Mouse (Mus musculus): Measurements from ENCODE around the gene B230104I21Rik. TPM values are rescaled to one million over a fixed set of nuclear protein-coding genes. Genes with fewer than 3 reads are reported as not detected.

Gene B230104I21Rik
- polyA plus RNA-seq, 1 experiment = not detected

DNA sequence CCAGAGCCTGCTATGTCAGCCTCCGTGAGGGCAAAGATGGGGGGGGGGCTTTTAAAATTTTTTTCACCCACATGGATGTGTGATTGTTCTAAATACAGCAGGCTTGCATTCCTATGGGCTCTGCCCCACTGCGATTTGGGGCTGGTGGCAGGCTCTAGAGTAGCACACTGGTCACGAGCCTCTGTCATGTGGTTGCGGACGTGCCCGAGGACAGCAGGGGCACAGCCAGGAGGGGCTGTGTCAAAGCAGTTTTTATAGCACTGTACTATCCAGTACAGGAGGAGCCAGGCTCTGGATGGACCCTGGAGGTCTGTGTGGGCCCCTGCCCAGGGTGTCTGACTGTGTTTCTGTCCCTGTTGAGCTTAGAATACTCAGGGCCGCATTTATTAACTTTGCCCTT, 5.9 kb upstream of the B230104I21Rik start:
- WGBS = 79% methylated on average over 7 of the region's 7 CpGs

DNA sequence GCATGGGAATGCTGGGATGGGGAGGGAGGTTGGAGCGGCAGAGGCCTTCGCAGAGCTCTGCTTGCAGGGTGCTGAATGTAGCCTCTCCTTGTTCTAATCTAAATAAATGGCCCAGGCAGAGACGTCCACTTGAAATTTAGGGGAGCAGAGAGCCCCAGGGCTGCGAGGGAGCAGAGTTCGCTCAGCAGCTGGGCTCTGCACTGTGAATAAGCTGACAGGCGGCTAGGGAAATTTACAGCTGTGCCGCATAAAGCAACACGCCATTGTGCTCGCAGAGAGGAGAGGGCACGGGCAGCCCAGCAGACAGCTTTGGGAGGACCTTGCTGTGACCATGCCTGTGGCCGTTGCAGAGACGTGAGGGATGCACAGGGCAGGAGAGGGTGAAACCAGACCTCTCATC, 4.7 kb upstream of the B230104I21Rik start:
- Histone ChIP-seq H3K27ac (ENCODE audit: insufficient read depth, low read depth, low read length) (no peak overlapping the region), H3K36me3 (ENCODE audit: control insufficient read depth, insufficient read depth, low read length) (no peaks in the 10 kb centered on the region), H3K27me3 (replicated peaks; ENCODE audit: control insufficient read depth, insufficient read depth, low read length) (no peaks in the 10 kb centered on the region), H3K4me1 (ENCODE audit: control insufficient read depth, insufficient read depth, low read length) (no peaks in the 10 kb centered on the region), H3K4me3 (ENCODE audit: insufficient read depth, low read depth, low read length) (no peak overlapping the region)
- 38% methylated on average over 12 of the region's 12 CpGs for WGBS
- TF ChIP-seq POLR2A (IDR thresholded peaks at IDR 0.05; ENCODE audit: low read depth, low read length) (no peak), CTCF (conservative IDR thresholded peaks at IDR 0.05; ENCODE audit: insufficient read depth, insufficient read length, low read depth, low read length) (no peak)
- DNase-seq = no peak

More for the DNA sequence above, 5.9 kb upstream of the B230104I21Rik start:
- Histone ChIP-seq H3K4me1 (ENCODE audit: control insufficient read depth, insufficient read depth, low read length) (no peaks in the 10 kb centered on the region), H3K4me3 (ENCODE audit: insufficient read depth, low read depth, low read length) (no peak overlapping the region), H3K36me3 (ENCODE audit: control insufficient read depth, insufficient read depth, low read length) (no peaks in the 10 kb centered on the region), H3K27me3 (replicated peaks; ENCODE audit: control insufficient read depth, insufficient read depth, low read length) (no peaks in the 10 kb centered on the region), H3K27ac (ENCODE audit: insufficient read depth, low read depth, low read length) (no peak overlapping the region)
- TF ChIP-seq POLR2A (IDR thresholded peaks at IDR 0.05; ENCODE audit: low read depth, low read length) (no peak), CTCF (conservative IDR thresholded peaks at IDR 0.05; ENCODE audit: insufficient read depth, insufficient read length, low read depth, low read length) (no peak)
- peak; percentile 31 for DNase-seq

DNA sequence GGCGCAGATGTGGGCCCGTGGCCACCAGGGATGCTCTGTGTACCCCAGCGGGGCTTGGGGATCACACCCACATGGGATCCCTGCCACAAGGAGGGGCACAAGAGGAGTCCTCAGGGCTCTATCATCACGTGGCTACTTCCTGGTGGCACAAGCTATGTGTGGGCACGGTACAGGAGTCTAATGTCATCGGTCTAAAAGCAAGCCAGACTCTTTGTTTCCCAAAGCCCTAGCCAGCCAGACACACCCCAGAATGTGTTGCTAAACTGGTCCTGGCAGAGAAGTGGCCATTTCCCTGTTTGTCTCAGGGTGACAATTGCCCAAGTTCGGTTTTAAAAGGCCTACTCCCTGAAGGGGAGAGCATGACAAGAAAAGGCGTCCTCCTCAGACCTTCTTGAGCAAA, 2.6 kb upstream of the B230104I21Rik start:
- TF ChIP-seq CTCF (conservative IDR thresholded peaks at IDR 0.05; ENCODE audit: insufficient read depth, insufficient read length, low read depth, low read length) (no peak), POLR2A (IDR thresholded peaks at IDR 0.05; ENCODE audit: low read depth, low read length) (no peak)

DNA sequence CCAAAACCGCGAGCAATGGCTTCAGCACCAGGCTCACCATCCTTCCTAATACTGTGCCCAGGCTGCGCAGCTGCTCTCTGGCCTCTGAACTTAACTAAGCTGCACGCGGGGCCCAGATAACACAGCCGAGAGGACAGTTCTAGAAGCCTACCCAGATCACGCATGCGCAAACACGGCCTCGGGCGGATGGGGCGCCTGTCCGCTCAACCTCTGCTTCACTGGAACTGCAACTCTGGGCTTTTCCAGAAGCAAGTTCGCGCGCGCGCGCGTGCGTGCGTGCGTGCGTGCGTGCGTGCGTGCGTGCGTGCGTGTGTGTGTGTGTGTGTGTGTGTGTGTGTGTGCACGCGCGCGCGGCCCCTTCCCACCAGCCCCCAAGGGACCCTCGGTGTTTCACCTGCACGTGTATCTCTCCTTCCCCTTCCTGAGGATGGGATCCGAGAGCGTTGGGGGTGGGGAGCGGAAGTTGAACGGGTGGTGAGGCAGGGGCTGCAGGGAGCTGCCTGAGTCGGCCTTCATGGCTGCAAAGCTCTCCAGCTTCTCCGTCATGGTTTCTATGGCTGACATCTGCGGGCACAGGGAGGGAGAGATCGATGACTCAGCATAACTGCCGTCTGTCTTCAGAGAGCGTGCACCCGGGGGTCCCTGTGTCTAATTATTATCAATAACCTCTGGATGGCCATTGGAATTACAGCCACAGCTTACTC, 1.1 kb upstream of the B230104I21Rik start:
- Histone ChIP-seq H3K4me3 (ENCODE audit: insufficient read depth, low read depth, low read length) (peak overlapping the region; percentile 27), H3K27ac (ENCODE audit: insufficient read depth, low read depth, low read length) (no peak overlapping the region), H3K27me3 (replicated peaks; ENCODE audit: control insufficient read depth, insufficient read depth, low read length) (no peaks in the 10 kb centered on the region), H3K4me1 (ENCODE audit: control insufficient read depth, insufficient read depth, low read length) (0 out of 2 replicates have a peak, but pooled peaks cover 3% of the 10 kb centered on the region), H3K36me3 (ENCODE audit: control insufficient read depth, insufficient read depth, low read length) (no peaks in the 10 kb centered on the region)
- 59% methylated on average over 48 of the region's 48 CpGs for WGBS
- no peak for TF ChIP-seq POLR2A (IDR thresholded peaks at IDR 0.05; ENCODE audit: low read depth, low read length)
- TF ChIP-seq CTCF (conservative IDR thresholded peaks at IDR 0.05; ENCODE audit: insufficient read depth, insufficient read length, low read depth, low read length) = no peak
- DNase-seq = peak; percentile 33

More for the DNA sequence above, 2.6 kb upstream of the B230104I21Rik start:
- no peak overlapping the region for H3K4me3 ChIP-seq (ENCODE audit: insufficient read depth, low read depth, low read length)
- WGBS = 34% methylated on average over 8 of the region's 8 CpGs
- no peak for DNase-seq
- H3K36me3 ChIP-seq (ENCODE audit: control insufficient read depth, insufficient read depth, low read length) = no peaks in the 10 kb centered on the region
- H3K4me1 ChIP-seq (ENCODE audit: control insufficient read depth, insufficient read depth, low read length) = 0 out of 2 replicates have a peak, but pooled peaks cover 3% of the 10 kb centered on the region
- H3K27ac ChIP-seq (ENCODE audit: insufficient read depth, low read depth, low read length) = no peak overlapping the region
- H3K27me3 ChIP-seq (replicated peaks; ENCODE audit: control insufficient read depth, insufficient read depth, low read length) = no peaks in the 10 kb centered on the region

DNA sequence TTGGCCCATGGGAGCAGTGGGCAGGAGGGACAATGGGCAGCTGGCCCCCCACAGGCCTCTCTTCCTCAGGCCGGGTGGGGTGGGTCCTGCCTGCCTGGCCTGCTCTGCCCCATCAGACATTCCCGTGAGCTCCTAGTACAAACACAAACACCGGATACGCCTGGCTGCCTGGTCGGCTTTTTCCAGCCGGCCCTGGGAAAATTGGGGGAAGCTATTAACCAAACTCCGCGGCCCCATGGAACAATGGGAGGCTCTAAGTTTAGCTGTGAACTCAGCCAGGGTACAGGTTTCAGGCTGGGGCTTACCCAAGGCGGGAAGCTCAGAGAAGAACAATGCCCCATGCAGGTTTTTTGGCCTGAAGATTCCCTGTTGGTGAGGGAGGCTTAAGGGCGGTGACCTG, 723 bp downstream of the B230104I21Rik start:
- Histone ChIP-seq H3K27ac (ENCODE audit: insufficient read depth, low read depth, low read length) (peak overlapping the region; percentile 66), H3K4me1 (ENCODE audit: control insufficient read depth, insufficient read depth, low read length) (0 out of 2 replicates have a peak, but pooled peaks cover 3% of the 10 kb centered on the region), H3K36me3 (ENCODE audit: control insufficient read depth, insufficient read depth, low read length) (no peaks in the 10 kb centered on the region), H3K4me3 (ENCODE audit: insufficient read depth, low read depth, low read length) (no peak overlapping the region), H3K27me3 (replicated peaks; ENCODE audit: control insufficient read depth, insufficient read depth, low read length) (no peaks in the 10 kb centered on the region)
- DNase-seq = peak; percentile 70
- 17% methylated on average over 10 of the region's 10 CpGs for WGBS
- no peak for TF ChIP-seq CTCF (conservative IDR thresholded peaks at IDR 0.05; ENCODE audit: insufficient read depth, insufficient read length, low read depth, low read length)
- TF ChIP-seq POLR2A (IDR thresholded peaks at IDR 0.05; ENCODE audit: low read depth, low read length) = no peak

DNA sequence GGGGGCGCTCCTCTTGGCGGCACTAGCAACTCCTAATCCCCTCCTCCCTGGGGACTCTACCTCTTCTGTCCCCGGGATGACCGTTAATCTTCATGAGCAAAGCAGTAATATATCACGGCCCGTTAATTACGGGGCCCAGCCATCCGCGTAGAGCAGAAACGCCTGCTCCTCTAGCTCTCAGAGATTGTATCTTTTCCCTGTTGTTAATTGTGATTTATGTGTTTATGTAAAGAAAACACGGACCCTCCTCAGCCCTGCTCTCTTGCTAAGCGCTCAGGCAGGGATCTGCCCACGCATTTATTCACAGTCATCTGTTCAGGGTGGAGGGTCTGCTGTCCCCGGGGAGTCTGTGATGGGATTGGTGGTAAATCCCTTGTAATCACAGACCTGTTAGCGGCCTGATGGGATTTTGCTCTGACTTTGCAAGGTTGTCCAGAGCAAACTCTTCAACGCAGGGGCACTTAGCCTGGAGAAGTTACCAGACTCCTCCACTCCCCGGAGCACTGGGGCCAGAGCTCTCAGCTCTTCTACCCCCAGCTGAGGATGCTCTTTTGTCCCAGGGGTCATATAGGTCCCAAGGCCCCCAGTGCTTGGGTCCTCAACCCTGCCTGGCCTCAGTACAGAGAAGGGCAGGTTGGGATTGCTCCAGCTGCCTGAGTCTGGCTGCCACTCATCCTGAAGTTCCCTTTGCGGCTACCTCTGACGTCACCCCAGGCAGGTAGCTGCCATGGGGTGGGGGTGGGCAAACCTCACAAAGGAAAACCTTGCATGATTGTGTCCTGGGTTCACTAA, 11.0 kb downstream of the B230104I21Rik start:
- Histone ChIP-seq H3K4me1 (ENCODE audit: control insufficient read depth, insufficient read depth, low read length) (no peaks in the 10 kb centered on the region), H3K27ac (ENCODE audit: insufficient read depth, low read depth, low read length) (no peak overlapping the region), H3K27me3 (replicated peaks; ENCODE audit: control insufficient read depth, insufficient read depth, low read length) (no peaks in the 10 kb centered on the region), H3K4me3 (ENCODE audit: insufficient read depth, low read depth, low read length) (no peak overlapping the region), H3K36me3 (ENCODE audit: control insufficient read depth, insufficient read depth, low read length) (no peaks in the 10 kb centered on the region)
- 33% methylated on average over 19 of the region's 19 CpGs for WGBS
- DNase-seq = no peak
- no peak for TF ChIP-seq CTCF (conservative IDR thresholded peaks at IDR 0.05; ENCODE audit: insufficient read depth, insufficient read length, low read depth, low read length)

DNA sequence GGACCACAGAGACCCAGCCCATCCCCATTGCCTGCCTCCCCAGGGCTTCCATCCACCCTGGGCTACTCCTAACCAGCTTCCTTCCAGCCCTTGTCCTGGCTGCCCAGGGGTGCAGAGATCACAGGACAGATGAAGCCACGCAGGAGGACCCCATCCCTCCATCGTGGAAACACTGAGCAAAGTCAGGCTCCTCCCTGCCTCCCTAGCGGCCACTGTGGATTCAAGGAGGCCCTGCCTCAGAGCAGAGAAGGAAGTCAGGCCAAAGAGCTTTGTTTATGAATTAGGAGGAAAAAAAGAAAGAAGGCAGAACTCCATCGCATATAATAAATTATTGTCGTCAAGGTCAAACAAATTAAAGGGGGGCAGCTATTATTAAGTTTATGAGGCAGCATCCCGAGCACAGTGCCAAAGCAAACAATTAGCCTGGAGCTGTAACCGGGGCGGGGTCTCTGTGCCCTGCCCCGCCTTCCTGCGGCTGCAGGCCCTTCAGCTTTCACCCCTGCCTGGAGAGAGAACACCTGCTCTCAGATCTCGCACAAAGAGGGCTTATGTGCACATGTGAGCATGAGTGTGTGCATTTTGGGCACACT, 12.4 kb downstream of the B230104I21Rik start:
- TF ChIP-seq POLR2A (IDR thresholded peaks at IDR 0.05; ENCODE audit: low read depth, low read length) = no peak
- no peak for TF ChIP-seq CTCF (conservative IDR thresholded peaks at IDR 0.05; ENCODE audit: insufficient read depth, insufficient read length, low read depth, low read length)
- Histone ChIP-seq H3K4me1 (ENCODE audit: control insufficient read depth, insufficient read depth, low read length) (no peaks in the 10 kb centered on the region), H3K27ac (ENCODE audit: insufficient read depth, low read depth, low read length) (peak overlapping the region; percentile 9; the same call in 1 of the 2 replicates), H3K4me3 (ENCODE audit: insufficient read depth, low read depth, low read length) (no peak overlapping the region), H3K27me3 (replicated peaks; ENCODE audit: control insufficient read depth, insufficient read depth, low read length) (no peaks in the 10 kb centered on the region), H3K36me3 (ENCODE audit: control insufficient read depth, insufficient read depth, low read length) (no peaks in the 10 kb centered on the region)
- 18% methylated on average over 11 of the region's 11 CpGs for WGBS
- DNase-seq = peak; percentile 50

Data from kidney, adult 2 months (tissue).